Mouse (Mus musculus): ENCODE data around the gene Sergef. TPM values are rescaled to one million over a fixed set of nuclear protein-coding genes. Genes with fewer than 3 reads are reported as not detected.
A peak's percentile ranks its signal among the peaks of the same experiment; 100 is the strongest.

Sergef gene
- polyA plus RNA-seq, 1 experiment = 7.5 TPM

DNA sequence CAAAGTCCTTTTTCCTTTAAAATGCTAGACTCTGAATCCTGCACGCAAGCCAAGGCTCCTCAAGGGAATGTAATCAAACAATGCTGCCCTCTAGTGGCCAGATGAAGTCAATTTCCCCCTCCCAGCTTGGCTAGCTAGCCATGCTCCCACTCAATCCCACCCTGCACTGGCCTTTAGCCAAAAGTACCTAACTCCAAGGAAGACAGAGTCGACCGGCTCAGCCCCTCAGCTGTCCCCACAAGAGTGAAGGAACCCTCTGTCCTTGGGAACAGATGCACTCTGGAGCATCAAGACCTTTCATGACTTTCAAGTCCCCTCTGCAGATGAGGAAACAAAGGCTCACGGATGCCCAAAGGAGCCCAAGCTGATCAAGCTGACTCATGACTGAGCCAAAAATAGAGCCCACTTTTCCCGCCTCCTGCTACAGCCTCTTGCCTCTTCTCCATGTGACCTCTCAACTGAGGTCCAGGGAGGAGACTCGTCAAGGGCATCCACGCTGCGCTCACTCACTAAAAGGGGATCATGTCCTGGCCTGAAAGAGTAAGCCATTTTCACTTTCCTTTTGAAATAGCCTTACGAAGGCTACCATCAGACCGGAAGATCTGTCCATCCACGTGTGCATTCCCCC is 32.1 kb downstream of the Sergef start:
- H3K27ac ChIP-seq (ENCODE audit: insufficient read depth, low read depth, low read length) = no peak overlapping the region
- 55% methylated on average over 11 of the region's 11 CpGs for WGBS
- H3K4me3 ChIP-seq (ENCODE audit: low read depth, low read length) = no peak overlapping the region
- H3K27me3 ChIP-seq (ENCODE audit: control insufficient read depth, insufficient read depth, low read length) = no peaks in the 10 kb centered on the region
- no peaks in the 10 kb centered on the region for H3K36me3 ChIP-seq (ENCODE audit: control insufficient read depth, insufficient read depth, low read length)
- peak; percentile 63; the same call in 1 of the 2 replicates for TF ChIP-seq CTCF (IDR thresholded peaks at IDR 0.05; ENCODE audit: extremely low read depth, insufficient read length, insufficient replicate concordance, low read depth, low read length)
- TF ChIP-seq POLR2A (IDR thresholded peaks at IDR 0.05; ENCODE audit: low read depth, low read length) = no peak
- H3K4me1 ChIP-seq (ENCODE audit: control insufficient read depth, insufficient read depth, insufficient read length, low read length) = no peaks in the 10 kb centered on the region

DNA sequence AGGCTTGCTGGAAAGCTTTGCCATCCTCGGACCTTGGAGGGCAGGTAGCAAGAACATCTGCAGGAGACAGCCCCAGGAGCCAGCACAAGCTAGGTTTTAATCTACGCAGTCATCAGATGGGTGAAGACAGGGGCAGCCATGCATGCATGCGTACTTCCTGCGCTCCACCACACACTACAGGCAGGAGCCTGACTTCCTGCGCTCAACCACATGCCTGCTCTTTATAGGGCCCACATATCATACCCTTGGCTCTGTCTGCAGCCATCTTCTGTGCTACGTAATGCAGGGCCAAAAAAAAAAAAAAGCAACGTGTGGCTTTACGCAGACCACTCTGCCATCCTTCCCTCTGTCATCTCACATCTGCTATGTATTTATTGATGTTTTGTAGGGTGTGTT is 32.6 kb downstream of the Sergef start:
- 60% methylated on average over 8 of the region's 8 CpGs for WGBS
- Histone ChIP-seq H3K27ac (ENCODE audit: insufficient read depth, low read depth, low read length) (no peak overlapping the region), H3K27me3 (ENCODE audit: control insufficient read depth, insufficient read depth, low read length) (no peaks in the 10 kb centered on the region), H3K4me1 (ENCODE audit: control insufficient read depth, insufficient read depth, insufficient read length, low read length) (no peaks in the 10 kb centered on the region), H3K36me3 (ENCODE audit: control insufficient read depth, insufficient read depth, low read length) (no peaks in the 10 kb centered on the region), H3K4me3 (ENCODE audit: low read depth, low read length) (no peak overlapping the region)
- no peak for TF ChIP-seq POLR2A (IDR thresholded peaks at IDR 0.05; ENCODE audit: low read depth, low read length)
- TF ChIP-seq CTCF (IDR thresholded peaks at IDR 0.05; ENCODE audit: extremely low read depth, insufficient read length, insufficient replicate concordance, low read depth, low read length) = no peak

DNA sequence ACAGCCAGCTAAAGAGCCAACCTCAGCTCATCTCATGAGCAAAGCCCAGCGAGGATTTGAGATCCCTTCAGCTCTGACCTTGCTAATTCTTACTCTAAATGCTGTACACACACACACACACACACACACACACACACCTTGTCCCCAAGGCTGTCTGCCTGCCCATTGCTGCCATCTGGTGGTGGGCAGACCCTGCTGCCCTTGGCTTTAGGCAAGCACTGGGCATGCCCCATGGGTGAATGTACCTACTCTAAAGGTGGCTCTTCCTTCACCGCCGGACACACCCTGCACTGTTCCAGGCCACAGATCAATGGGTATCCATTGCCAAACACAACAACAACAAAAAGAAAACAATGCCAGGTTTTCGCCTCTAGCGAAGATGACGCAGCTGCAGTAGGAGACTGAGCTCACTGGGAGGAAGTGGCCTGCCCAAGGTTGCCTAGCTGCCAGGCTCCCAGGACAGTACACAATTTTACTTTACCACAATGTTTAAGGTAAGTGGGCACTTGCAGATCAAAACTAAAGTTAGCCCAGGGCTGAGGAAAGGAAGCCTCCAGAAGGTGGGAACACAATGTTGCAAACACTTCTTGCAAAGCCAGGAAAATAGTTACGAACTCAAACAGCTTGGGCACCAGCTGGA is 33.1 kb downstream of the Sergef start:
- no peak overlapping the region for H3K4me3 ChIP-seq (ENCODE audit: low read depth, low read length)
- WGBS = 80% methylated on average over 7 of the region's 7 CpGs
- peak; percentile 75; the same call in 1 of the 2 replicates for TF ChIP-seq CTCF (IDR thresholded peaks at IDR 0.05; ENCODE audit: extremely low read depth, insufficient read length, insufficient replicate concordance, low read depth, low read length)
- no peak for TF ChIP-seq POLR2A (IDR thresholded peaks at IDR 0.05; ENCODE audit: low read depth, low read length)
- no peaks in the 10 kb centered on the region for H3K4me1 ChIP-seq (ENCODE audit: control insufficient read depth, insufficient read depth, insufficient read length, low read length)
- no peaks in the 10 kb centered on the region for H3K27me3 ChIP-seq (ENCODE audit: control insufficient read depth, insufficient read depth, low read length)
- H3K27ac ChIP-seq (ENCODE audit: insufficient read depth, low read depth, low read length) = no peak overlapping the region
- H3K36me3 ChIP-seq (ENCODE audit: control insufficient read depth, insufficient read depth, low read length) = no peaks in the 10 kb centered on the region

DNA sequence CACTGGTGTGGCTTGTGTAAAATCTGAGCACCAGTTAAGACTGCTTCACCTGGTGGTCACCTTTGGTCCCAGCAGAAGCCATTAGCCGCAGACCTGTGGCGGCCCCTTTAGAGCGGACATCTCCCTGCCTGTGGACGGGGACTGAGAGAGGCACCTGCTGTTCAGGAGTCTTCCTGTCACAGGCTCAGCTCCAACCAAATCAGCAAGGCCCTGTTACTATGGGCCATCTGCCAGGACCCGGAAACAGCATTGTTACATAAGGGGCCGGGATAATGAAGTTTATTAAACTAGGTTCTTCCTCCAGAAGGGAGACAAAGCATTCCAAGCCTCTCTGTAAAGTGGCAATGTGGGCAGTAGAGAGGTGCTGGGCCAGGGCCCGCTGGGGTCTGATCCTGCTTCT is 36.6 kb downstream of the Sergef start:
- H3K4me3 ChIP-seq (ENCODE audit: low read depth, low read length) = no peak overlapping the region
- TF ChIP-seq POLR2A (IDR thresholded peaks at IDR 0.05; ENCODE audit: low read depth, low read length) (no peak), CTCF (IDR thresholded peaks at IDR 0.05; ENCODE audit: extremely low read depth, insufficient read length, insufficient replicate concordance, low read depth, low read length) (no peak)
- no peaks in the 10 kb centered on the region for H3K4me1 ChIP-seq (ENCODE audit: control insufficient read depth, insufficient read depth, insufficient read length, low read length)
- no peak overlapping the region for H3K27ac ChIP-seq (ENCODE audit: insufficient read depth, low read depth, low read length)
- no peaks in the 10 kb centered on the region for H3K27me3 ChIP-seq (ENCODE audit: control insufficient read depth, insufficient read depth, low read length)
- 76% methylated on average over 7 of the region's 7 CpGs for WGBS
- H3K36me3 ChIP-seq (ENCODE audit: control insufficient read depth, insufficient read depth, low read length) = no peaks in the 10 kb centered on the region

DNA sequence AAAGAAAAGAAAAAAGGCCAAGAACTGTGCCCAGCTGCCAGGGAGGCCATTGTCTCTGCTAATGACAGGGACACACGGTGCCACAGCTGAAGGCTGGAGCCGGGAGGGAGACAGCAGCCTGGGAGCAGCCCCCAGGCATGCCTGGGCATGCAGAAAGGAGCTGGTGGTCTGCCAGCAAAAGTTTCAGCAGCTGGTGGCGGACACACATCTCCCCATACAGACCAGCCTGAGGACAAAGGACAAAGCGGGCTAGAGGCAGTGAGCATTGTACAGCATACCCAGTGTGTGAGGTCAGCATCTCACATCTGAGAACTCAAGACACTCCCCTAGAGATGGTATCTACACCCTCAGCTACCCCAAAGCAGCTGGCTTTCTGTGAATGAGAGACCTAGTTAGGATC is 37.5 kb downstream of the Sergef start:
- TF ChIP-seq CTCF (IDR thresholded peaks at IDR 0.05; ENCODE audit: extremely low read depth, insufficient read length, insufficient replicate concordance, low read depth, low read length) (no peak), POLR2A (IDR thresholded peaks at IDR 0.05; ENCODE audit: low read depth, low read length) (no peak)
- H3K4me3 ChIP-seq (ENCODE audit: low read depth, low read length) = no peak overlapping the region
- WGBS = 78% methylated on average over 4 of the region's 4 CpGs
- no peak overlapping the region for H3K27ac ChIP-seq (ENCODE audit: insufficient read depth, low read depth, low read length)
- no peaks in the 10 kb centered on the region for H3K36me3 ChIP-seq (ENCODE audit: control insufficient read depth, insufficient read depth, low read length)
- H3K4me1 ChIP-seq (ENCODE audit: control insufficient read depth, insufficient read depth, insufficient read length, low read length) = no peaks in the 10 kb centered on the region
- no peaks in the 10 kb centered on the region for H3K27me3 ChIP-seq (ENCODE audit: control insufficient read depth, insufficient read depth, low read length)

DNA sequence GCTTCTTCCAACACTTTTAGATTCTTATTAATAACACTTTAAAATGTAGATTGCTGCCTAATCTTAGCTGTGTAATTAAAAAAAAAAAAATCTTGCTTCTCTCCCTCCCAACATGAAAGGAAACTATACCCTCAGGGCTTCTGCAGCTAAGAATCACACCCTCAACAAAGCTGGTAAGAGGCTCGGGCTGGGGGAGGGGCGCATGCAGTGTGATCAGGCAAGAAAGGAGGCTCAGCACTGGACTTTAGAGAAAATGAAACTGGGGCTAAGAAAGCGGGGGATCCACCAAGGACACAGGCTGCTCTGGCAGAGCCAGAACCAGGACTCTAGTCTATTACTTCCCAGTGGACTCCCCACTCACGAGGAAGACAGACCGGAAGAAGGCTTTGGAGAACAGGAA is 38.5 kb downstream of the Sergef start:
- Histone ChIP-seq H3K36me3 (ENCODE audit: control insufficient read depth, insufficient read depth, low read length) (no peaks in the 10 kb centered on the region), H3K4me3 (ENCODE audit: low read depth, low read length) (no peak overlapping the region), H3K4me1 (ENCODE audit: control insufficient read depth, insufficient read depth, insufficient read length, low read length) (no peaks in the 10 kb centered on the region), H3K27ac (ENCODE audit: insufficient read depth, low read depth, low read length) (no peak overlapping the region), H3K27me3 (ENCODE audit: control insufficient read depth, insufficient read depth, low read length) (no peaks in the 10 kb centered on the region)
- WGBS = 76% methylated on average over 5 of the region's 5 CpGs
- TF ChIP-seq CTCF (IDR thresholded peaks at IDR 0.05; ENCODE audit: extremely low read depth, insufficient read length, insufficient replicate concordance, low read depth, low read length) (no peak), POLR2A (IDR thresholded peaks at IDR 0.05; ENCODE audit: low read depth, low read length) (no peak)

DNA sequence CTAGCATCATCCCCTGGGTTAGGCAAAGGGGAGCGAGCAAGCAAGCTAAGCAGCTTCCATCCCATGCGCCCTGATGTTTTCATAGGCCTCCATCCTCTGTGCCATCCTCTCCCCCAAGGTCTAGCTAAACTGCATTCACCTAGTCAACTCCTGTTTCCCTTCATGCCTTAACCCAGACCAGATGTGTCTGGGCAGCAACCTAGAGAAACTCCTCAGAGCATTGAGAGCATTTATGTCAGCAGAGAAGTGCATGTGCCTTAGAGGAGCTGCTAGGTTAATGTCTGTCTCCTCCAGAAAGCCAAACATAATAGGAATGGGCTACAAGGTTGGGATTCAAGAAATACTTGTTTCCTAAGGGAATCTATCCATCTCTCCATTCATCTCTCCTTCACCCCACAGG is 42.6 kb downstream of the Sergef start:
- 95% methylated on average over 2 of the region's 2 CpGs for WGBS
- no peak overlapping the region for H3K27ac ChIP-seq (ENCODE audit: insufficient read depth, low read depth, low read length)
- no peaks in the 10 kb centered on the region for H3K36me3 ChIP-seq (ENCODE audit: control insufficient read depth, insufficient read depth, low read length)
- no peaks in the 10 kb centered on the region for H3K27me3 ChIP-seq (ENCODE audit: control insufficient read depth, insufficient read depth, low read length)
- TF ChIP-seq POLR2A (IDR thresholded peaks at IDR 0.05; ENCODE audit: low read depth, low read length) = no peak
- no peak for TF ChIP-seq CTCF (IDR thresholded peaks at IDR 0.05; ENCODE audit: extremely low read depth, insufficient read length, insufficient replicate concordance, low read depth, low read length)
- H3K4me1 ChIP-seq (ENCODE audit: control insufficient read depth, insufficient read depth, insufficient read length, low read length) = no peaks in the 10 kb centered on the region
- no peak overlapping the region for H3K4me3 ChIP-seq (ENCODE audit: low read depth, low read length)

Data from small intestine, adult 2 months (tissue).